Mouse (Mus musculus) liver, adult 2 months (tissue): ENCODE data around the gene Map2k2. TPM values are rescaled to one million over a fixed set of nuclear protein-coding genes. Genes with fewer than 3 reads are reported as not detected.

Experiments
- DNase-seq: peaks from one replicate; pipeline ENCODE4 v3.0.0-alpha.2; 2011; ENCODE audit warnings: low read depth, low spot score; ENCODE audit errors: extremely low read depth
- H3K27ac ChIP-seq: fragments of 200-500 bp; replicated peaks from 2 replicates; pipeline ENCODE4 v1.5.1; 2012; ENCODE audit warnings: low read depth, mild to moderate bottlenecking, control low read depth, inconsistent platforms, low read length; ENCODE audit not compliant: insufficient read depth
- H3K27me3 ChIP-seq: fragments of 200-500 bp; 2 replicates; pipeline ENCODE4 v1.6.1; 2012; ENCODE audit warnings: mild to moderate bottlenecking, moderate library complexity, low read length, inconsistent platforms; ENCODE audit not compliant: control insufficient read depth, insufficient read depth
- H3K36me3 ChIP-seq: fragments of 200-500 bp; 2 replicates; pipeline ENCODE4 v1.6.1; 2012; ENCODE audit warnings: low read length, inconsistent platforms; ENCODE audit not compliant: control insufficient read depth, insufficient read depth
- H3K4me1 ChIP-seq: fragments of 200-500 bp; 2 replicates; pipeline ENCODE4 v1.6.1; 2011; ENCODE audit warnings: low read length; ENCODE audit not compliant: control insufficient read depth, insufficient read depth
- H3K4me3 ChIP-seq: fragments of 200-500 bp; 2 replicates; pipeline ENCODE4 v1.5.1; 2011; ENCODE audit warnings: low read depth, mild to moderate bottlenecking, control low read depth, low read length, moderate library complexity; ENCODE audit not compliant: insufficient read depth
- H3K79me2 ChIP-seq: fragments of 200-500 bp; 2 replicates; pipeline ENCODE4 v1.6.1; 2012; ENCODE audit warnings: inconsistent platforms, mild to moderate bottlenecking, low read length, moderate library complexity; ENCODE audit not compliant: control insufficient read depth, insufficient read depth
- H3K9ac ChIP-seq: fragments of 200-500 bp; 2 replicates; pipeline ENCODE4 v1.6.1; 2012; ENCODE audit warnings: low read depth, mild to moderate bottlenecking, control low read depth, inconsistent platforms, low read length
- CTCF ChIP-seq: fragments of 200-500 bp; IDR thresholded peaks from 2 replicates; pipeline ENCODE4 v1.5.1; 2011; ENCODE audit warnings: low read depth, low read length, control low read depth
- POLR2A ChIP-seq: fragments of 200-500 bp; IDR thresholded peaks from 2 replicates; pipeline ENCODE4 v1.6.1; 2011; ENCODE audit warnings: low read length, control low read depth; ENCODE audit not compliant: insufficient read depth; ENCODE audit errors: extremely low read depth
- WGBS: fragments of 180-500 bp; shearing (Covaris S2); methylation state at CpG from one replicate; pipeline ENCODE4 v1.1.7; 2018; 5-methylcytosine and 5-hydroxymethylcytosine counted together
- polyA plus RNA-seq: library from polyadenylated mRNA; depleted of rRNA; stranded (reverse); fragments of >200 nt; gene quantifications from 2 replicates; pipeline ENCODE4 v1.2.3, GENCODE M21; 2012
- total RNA-seq: library from RNA; depleted of rRNA; stranded (reverse); fragments of >200 nt; gene quantifications from 2 replicates; pipeline ENCODE4 v1.2.3, GENCODE M21; 2014

The Map2k2 gene
- total and polyA plus RNA-seq, 2 experiments: 46.6 to 192 TPM

DNA sequence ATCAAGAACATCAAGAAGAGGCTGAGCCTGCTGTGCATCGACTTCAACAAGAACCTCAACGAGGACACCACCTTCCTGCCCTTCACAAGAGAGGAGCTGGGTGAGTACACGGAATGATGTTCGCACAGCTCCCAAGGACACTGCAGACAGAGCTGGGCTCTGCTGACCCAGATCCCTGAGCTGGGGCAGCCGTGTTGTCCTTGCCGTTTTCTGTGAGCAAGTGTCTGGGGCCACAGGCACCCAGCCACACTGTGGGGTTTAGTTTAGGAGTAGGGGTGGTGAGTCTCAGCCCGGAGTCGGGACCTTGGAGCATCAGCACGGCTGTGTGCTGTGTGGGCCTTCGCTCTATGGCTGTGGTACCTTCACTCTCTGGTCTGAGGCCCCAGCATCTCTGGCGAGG, 27.8 kb upstream of the Map2k2 start:
- TF ChIP-seq POLR2A: no peak
- TF ChIP-seq CTCF: no peak
- no peak overlapping the region for H3K27ac ChIP-seq
- H3K9ac ChIP-seq: no peak overlapping the region
- WGBS: 93% methylated on average over 11 of the region's 11 CpGs
- H3K27me3 ChIP-seq: no peaks in the 10 kb centered on the region
- H3K4me1 ChIP-seq: no peaks in the 10 kb centered on the region
- no peak for DNase-seq
- H3K4me3 ChIP-seq: no peak overlapping the region
- no peaks in the 10 kb centered on the region for H3K79me2 ChIP-seq
- no peaks in the 10 kb centered on the region for H3K36me3 ChIP-seq

DNA sequence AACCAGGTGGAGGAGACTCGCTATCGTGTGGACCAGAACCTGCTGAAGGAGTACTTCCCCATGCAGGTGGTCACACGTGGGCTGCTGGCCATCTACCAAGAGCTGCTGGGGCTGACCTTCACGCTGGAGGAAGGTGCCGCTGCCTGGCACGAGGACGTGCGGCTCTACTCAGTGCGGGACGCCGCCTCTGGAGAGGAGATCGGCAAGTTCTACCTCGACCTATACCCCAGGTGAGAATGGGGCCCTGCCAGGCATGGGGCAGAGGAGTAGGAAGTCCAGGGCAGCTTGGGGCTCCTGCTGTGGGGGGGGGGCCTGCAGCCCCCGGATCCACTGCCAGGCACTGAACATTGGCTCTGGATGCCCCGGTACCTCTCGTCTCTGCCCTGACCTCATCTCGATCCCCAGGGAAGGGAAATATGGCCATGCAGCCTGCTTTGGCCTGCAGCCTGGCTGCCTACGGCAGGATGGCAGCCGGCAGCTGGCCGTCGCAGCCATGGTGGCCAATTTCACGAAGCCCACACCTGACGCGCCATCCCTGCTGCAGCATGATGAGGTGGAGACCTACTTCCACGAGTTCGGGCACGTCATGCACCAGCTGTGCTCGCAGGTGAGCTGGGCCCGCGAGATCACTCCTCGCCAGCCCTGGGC, 25.6 kb upstream of the Map2k2 start:
- Histone ChIP-seq H3K36me3 (peaks cover 2% of the 10 kb centered on the region), H3K4me1 (no peaks in the 10 kb centered on the region), H3K79me2 (no peaks in the 10 kb centered on the region), H3K4me3 (no peak overlapping the region), H3K27ac (no peak overlapping the region), H3K27me3 (no peaks in the 10 kb centered on the region), H3K9ac (no peak overlapping the region)
- TF ChIP-seq POLR2A (no peak), CTCF (no peak)
- no peak for DNase-seq
- WGBS: 94% methylated on average over 31 of the region's 31 CpGs

DNA sequence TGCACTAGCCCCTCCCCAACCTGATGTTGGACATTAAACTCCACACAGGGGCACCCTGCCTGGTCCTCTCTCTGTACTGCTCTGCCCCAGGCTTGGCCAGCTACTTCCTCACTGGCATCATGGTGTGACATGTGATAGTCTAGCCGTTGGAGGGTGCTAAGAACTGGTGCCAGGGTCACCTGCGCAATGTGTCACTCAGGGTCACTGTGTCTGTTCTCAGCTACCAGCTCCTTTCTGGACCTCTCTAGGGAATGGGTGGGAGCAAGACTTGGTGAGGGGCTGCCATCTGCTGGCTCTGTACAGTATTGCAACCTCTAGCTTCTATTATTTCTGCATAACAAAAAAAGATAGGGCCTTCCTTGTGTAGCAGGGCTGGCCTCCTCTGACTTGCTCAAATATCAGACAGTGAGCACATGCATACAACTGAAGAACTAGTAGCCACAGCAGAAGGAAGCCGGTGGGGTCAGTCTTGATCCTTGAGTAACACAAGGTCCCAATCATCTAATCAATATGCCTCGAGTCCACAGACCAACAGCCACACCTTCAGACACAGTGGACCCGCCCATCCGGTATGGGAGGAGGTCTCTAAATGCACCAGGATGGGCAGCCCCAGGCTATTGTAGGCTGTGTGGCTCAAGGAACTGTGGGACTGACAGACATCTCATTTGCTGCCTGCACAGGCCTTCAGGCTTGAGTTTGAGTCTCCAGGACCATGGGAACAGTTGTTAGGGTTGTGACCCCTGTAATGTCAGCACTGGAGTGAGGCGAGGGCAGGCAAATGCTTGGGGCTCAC, 23.4 kb upstream of the Map2k2 start:
- H3K4me3 ChIP-seq: no peak overlapping the region
- no peak overlapping the region for H3K9ac ChIP-seq
- H3K27me3 ChIP-seq: no peaks in the 10 kb centered on the region
- no peaks in the 10 kb centered on the region for H3K4me1 ChIP-seq
- H3K79me2 ChIP-seq: no peaks in the 10 kb centered on the region
- TF ChIP-seq POLR2A (0 out of 2 replicates have a peak, but pooled peaks have one; percentile 28), CTCF (peak; percentile 69)
- H3K27ac ChIP-seq: no peak overlapping the region; the same call in 1 of the 2 replicates
- peaks cover 20% of the 10 kb centered on the region for H3K36me3 ChIP-seq
- peak; percentile 74 for DNase-seq
- 26% methylated on average over 7 of the region's 7 CpGs for WGBS

DNA sequence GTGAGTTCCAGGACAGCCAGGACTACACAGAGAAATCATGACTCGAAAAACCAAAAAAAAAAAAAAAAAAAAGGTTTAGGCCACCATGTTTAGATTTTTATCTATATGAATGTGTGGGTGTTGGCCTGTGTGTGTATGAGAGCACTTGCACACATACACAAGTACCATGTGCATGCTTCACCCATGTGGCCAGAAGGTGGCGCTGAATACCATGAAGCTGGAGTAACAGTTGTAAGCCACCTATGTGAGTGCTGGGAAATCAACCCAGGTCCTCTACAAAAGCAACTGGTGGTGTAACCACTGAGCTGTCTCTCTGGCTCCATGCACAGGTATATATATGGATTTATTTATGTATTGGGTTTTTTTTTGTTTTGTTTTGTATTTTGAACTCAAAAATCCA, 18.7 kb upstream of the Map2k2 start:
- H3K79me2 ChIP-seq: no peaks in the 10 kb centered on the region
- TF ChIP-seq CTCF (peak; percentile 41; the same call in 1 of the 2 replicates), POLR2A (no peak)
- DNase-seq: peak; percentile 66
- H3K4me3 ChIP-seq: no peak overlapping the region
- H3K36me3 ChIP-seq: peaks cover 54% of the 10 kb centered on the region
- peaks cover 8% of the 10 kb centered on the region for H3K4me1 ChIP-seq
- 62% methylated on average over 2 of the region's 2 CpGs for WGBS
- no peaks in the 10 kb centered on the region for H3K27me3 ChIP-seq
- no peak overlapping the region for H3K9ac ChIP-seq
- H3K27ac ChIP-seq: no peak overlapping the region

DNA sequence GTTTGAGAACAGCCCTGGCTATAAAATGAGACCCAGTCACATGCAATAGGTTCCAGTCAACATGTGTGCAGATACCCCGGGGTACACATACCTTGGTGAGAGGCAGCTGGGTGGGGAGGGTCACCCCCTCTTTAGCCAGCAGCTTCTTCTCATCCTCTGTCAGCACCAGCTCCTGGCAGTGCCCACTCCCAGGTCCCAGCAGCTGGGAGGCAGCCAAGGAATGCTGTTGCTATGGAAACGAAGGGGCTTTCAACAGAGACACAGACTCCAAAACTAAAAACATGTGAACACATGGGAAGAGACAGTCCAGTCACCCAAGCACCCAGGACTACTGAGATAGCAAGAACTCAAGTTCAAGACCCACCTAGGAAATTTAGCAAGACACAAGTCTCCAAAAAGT, 16.5 kb upstream of the Map2k2 start:
- peak; percentile 11 for DNase-seq
- no peak overlapping the region for H3K9ac ChIP-seq
- no peaks in the 10 kb centered on the region for H3K27me3 ChIP-seq
- H3K79me2 ChIP-seq: no peaks in the 10 kb centered on the region
- 80% methylated on average over 2 of the region's 2 CpGs for WGBS
- no peak overlapping the region for H3K27ac ChIP-seq
- peaks cover 54% of the 10 kb centered on the region for H3K36me3 ChIP-seq
- no peak for TF ChIP-seq CTCF
- TF ChIP-seq POLR2A: no peak
- H3K4me3 ChIP-seq: no peak overlapping the region
- peaks cover 19% of the 10 kb centered on the region for H3K4me1 ChIP-seq

DNA sequence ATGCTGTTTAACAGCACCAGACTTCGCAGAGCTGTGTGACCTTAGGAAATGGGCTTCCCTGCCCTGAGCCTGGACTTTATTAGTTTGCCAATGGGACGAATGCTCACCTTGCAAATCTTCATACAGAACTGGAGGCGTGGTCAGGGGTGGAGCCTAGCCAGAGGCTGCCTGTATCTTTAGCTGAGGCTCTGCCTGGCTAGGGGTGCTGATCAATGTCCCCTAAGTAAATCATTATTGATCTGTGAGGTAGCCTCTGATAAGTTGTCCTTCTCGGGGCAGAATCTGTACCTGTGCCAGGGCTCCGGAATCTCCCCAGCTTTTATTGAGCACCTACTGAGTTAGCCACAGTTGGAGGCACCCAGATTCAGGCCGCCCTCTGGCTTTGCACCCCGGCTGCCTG, 15.1 kb upstream of the Map2k2 start:
- Histone ChIP-seq H3K27ac (peak overlapping the region; percentile 95), H3K4me3 (peak overlapping the region; percentile 69), H3K36me3 (peaks cover 48% of the 10 kb centered on the region), H3K27me3 (no peaks in the 10 kb centered on the region), H3K9ac (peak overlapping the region; percentile 88), H3K4me1 (peaks cover 22% of the 10 kb centered on the region), H3K79me2 (no peaks in the 10 kb centered on the region)
- 18% methylated on average over 7 of the region's 7 CpGs for WGBS
- DNase-seq: peak; percentile 95
- TF ChIP-seq POLR2A: no peak
- TF ChIP-seq CTCF: no peak
